Mouse (Mus musculus) CH12.LX (cell line): Measurements from ENCODE around the gene Itpr3. TPM values are rescaled to one million over a fixed set of nuclear protein-coding genes. Genes with fewer than 3 reads are reported as not detected.

ENCODE experiments used
- DNase-seq: peaks from one replicate; pipeline ENCODE4 v3.0.0-alpha.2; 2013; ENCODE audit errors: extremely low read depth
- H3K27ac ChIP-seq: 2 replicates; pipeline ENCODE4 v1.5.1; 2012; ENCODE audit warnings: low read depth, mild to moderate bottlenecking, control low read depth, moderate library complexity; ENCODE audit not compliant: insufficient read depth
- H3K27me3 ChIP-seq: replicated peaks from 2 replicates; pipeline ENCODE3; 2012; ENCODE audit warnings: inconsistent platforms
- H3K36me3 ChIP-seq, 2 experiments: replicated peaks in 1 of 2; 2 replicates each; pipeline versions ENCODE3 to v1.6.1; 2012; ENCODE audit warnings: inconsistent platforms in 1 of 2, low read length in 1 of 2, mild to moderate bottlenecking in 1 of 2, mixed read lengths in 1 of 2, moderate library complexity in 1 of 2; ENCODE audit not compliant: control insufficient read depth in 1 of 2, insufficient read depth in 1 of 2
- H3K4me1 ChIP-seq, 2 experiments: 2 replicates each; pipeline ENCODE4 v1.6.1; 2012; ENCODE audit warnings: inconsistent platforms in 1 of 2, moderate library complexity in 1 of 2; ENCODE audit not compliant: insufficient read depth in 2 of 2, control insufficient read depth in 1 of 2
- H3K4me2 ChIP-seq: 2 replicates; pipeline ENCODE4 v1.6.1; 2012; ENCODE audit warnings: low read depth, mild to moderate bottlenecking, control low read depth; ENCODE audit not compliant: poor library complexity, insufficient read depth, severe bottlenecking
- H3K4me3 ChIP-seq, 3 experiments: fragments of 150-350 bp in 1 of 3; sonication (generic) in 1 of 3; replicated peaks in 1 of 3; 2 replicates each; pipeline versions ENCODE3 to v1.5.1; 2011 to 2012; ENCODE audit warnings: low read depth in 2 of 3, low read length in 2 of 3, mild to moderate bottlenecking in 2 of 3, moderate library complexity in 2 of 3, control low read depth in 1 of 3, improper control_type of control experiment in 1 of 3, inconsistent platforms in 1 of 3, mixed read lengths in 1 of 3; ENCODE audit not compliant: poor library complexity in 1 of 3
- H3K79me2 ChIP-seq: replicated peaks from 2 replicates; pipeline ENCODE4 v1.6.1; 2012; ENCODE audit warnings: mild to moderate bottlenecking, moderate library complexity; ENCODE audit not compliant: control insufficient read depth, poor library complexity, insufficient read depth, severe bottlenecking; ENCODE audit errors: extremely low read depth
- H3K9ac ChIP-seq: 2 replicates; pipeline ENCODE4 v1.6.1; 2012; ENCODE audit warnings: low read depth, mild to moderate bottlenecking, control low read depth, moderate library complexity; ENCODE audit not compliant: insufficient read depth
- H3K9me3 ChIP-seq: replicated peaks from 2 replicates; pipeline ENCODE3; 2012; ENCODE audit warnings: low read length, inconsistent platforms, mixed read lengths
- BHLHE40 ChIP-seq: IDR thresholded peaks from 2 replicates; pipeline ENCODE4 v1.6.1; 2011; ENCODE audit warnings: mild to moderate bottlenecking, low read depth, low read length, improper control_type of control experiment
- CHD1 ChIP-seq: IDR thresholded peaks from 2 replicates; pipeline ENCODE4 v1.6.1; 2012; ENCODE audit warnings: low read depth, low read length, improper control_type of control experiment, inconsistent platforms
- CHD2 ChIP-seq: IDR thresholded peaks from 2 replicates; pipeline ENCODE4 v1.6.1; 2011; ENCODE audit warnings: low read length, improper control_type of control experiment
- CTCF ChIP-seq, 2 experiments: IDR thresholded peaks in 1 of 2; conservative IDR thresholded peaks in 1 of 2; 2 replicates each; pipeline ENCODE4 v1.5.1; 2011 to 2012; ENCODE audit warnings: low read depth in 2 of 2, low read length in 2 of 2, improper control_type of control experiment in 1 of 2, inconsistent platforms in 1 of 2, mild to moderate bottlenecking in 1 of 2, moderate library complexity in 1 of 2
- ELF1 ChIP-seq: IDR thresholded peaks from 2 replicates; pipeline ENCODE4 v1.6.1; 2014; ENCODE audit warnings: low read depth, mild to moderate bottlenecking, inconsistent platforms, low read length, improper control_type of control experiment
- EP300 ChIP-seq: IDR thresholded peaks from 2 replicates; pipeline ENCODE4 v1.6.1; 2011; ENCODE audit warnings: low read length, improper control_type of control experiment
- GABPA ChIP-seq: IDR thresholded peaks from 2 replicates; pipeline ENCODE4 v1.6.1; 2012; ENCODE audit warnings: low read depth, low read length, improper control_type of control experiment, inconsistent platforms; ENCODE audit not compliant: insufficient replicate concordance
- HCFC1 ChIP-seq: IDR thresholded peaks from 2 replicates; pipeline ENCODE4 v1.6.1; 2012; ENCODE audit warnings: low read depth, mild to moderate bottlenecking, inconsistent platforms, low read length, improper control_type of control experiment
- IRF4 ChIP-seq: IDR thresholded peaks from 2 replicates; pipeline ENCODE4 v1.6.1; 2014; ENCODE audit warnings: low read depth, mild to moderate bottlenecking, inconsistent platforms, low read length, improper control_type of control experiment
- JUN ChIP-seq: IDR thresholded peaks from 2 replicates; pipeline ENCODE4 v1.6.1; 2011; ENCODE audit warnings: low read depth, mild to moderate bottlenecking, low read length, improper control_type of control experiment, moderate library complexity; ENCODE audit not compliant: insufficient read depth
- JUND ChIP-seq: conservative IDR thresholded peaks from 2 replicates; pipeline ENCODE4 v1.6.1; 2011; ENCODE audit warnings: low read depth, low read length, improper control_type of control experiment
- KAT2A ChIP-seq: IDR thresholded peaks from 2 replicates; pipeline ENCODE4 v1.6.1; 2012; ENCODE audit warnings: low read length, improper control_type of control experiment, inconsistent platforms; ENCODE audit not compliant: insufficient replicate concordance
- MAFK ChIP-seq: IDR thresholded peaks from 2 replicates; pipeline ENCODE4 v1.6.1; 2011; ENCODE audit warnings: low read length, improper control_type of control experiment; ENCODE audit not compliant: insufficient replicate concordance
- MAX ChIP-seq: IDR thresholded peaks from 2 replicates; pipeline ENCODE4 v1.6.1; 2011; ENCODE audit warnings: low read length, improper control_type of control experiment
- MAZ ChIP-seq: IDR thresholded peaks from 2 replicates; pipeline ENCODE4 v1.6.1; 2012; ENCODE audit warnings: low read depth, mild to moderate bottlenecking, inconsistent platforms, low read length, improper control_type of control experiment, moderate library complexity
- MEF2A ChIP-seq: IDR thresholded peaks from 2 replicates; pipeline ENCODE4 v1.6.1; 2014; ENCODE audit warnings: low read depth, mild to moderate bottlenecking, inconsistent platforms, low read length, improper control_type of control experiment, borderline replicate concordance
- NELFE ChIP-seq: IDR thresholded peaks from 2 replicates; pipeline ENCODE4 v1.6.1; 2011; ENCODE audit warnings: low read depth, low read length, improper control_type of control experiment
- POLR2AphosphoS2 ChIP-seq: IDR thresholded peaks from 2 replicates; pipeline ENCODE4 v1.6.1; 2011; ENCODE audit warnings: low read depth, low read length, improper control_type of control experiment
- RCOR1 ChIP-seq: conservative IDR thresholded peaks from 2 replicates; pipeline ENCODE4 v1.6.1; 2012; ENCODE audit warnings: low read depth, mild to moderate bottlenecking, inconsistent platforms, low read length, improper control_type of control experiment
- SIN3A ChIP-seq: IDR thresholded peaks from 2 replicates; pipeline ENCODE4 v1.6.1; 2012; ENCODE audit warnings: low read length, improper control_type of control experiment, inconsistent platforms
- SMC3 ChIP-seq: IDR thresholded peaks from 2 replicates; pipeline ENCODE4 v1.6.1; 2011; ENCODE audit warnings: low read depth, low read length, improper control_type of control experiment
- TBP ChIP-seq: conservative IDR thresholded peaks from 2 replicates; pipeline ENCODE4 v1.6.1; 2011; ENCODE audit warnings: low read depth, low read length, improper control_type of control experiment
- TCF12 ChIP-seq: IDR thresholded peaks from 2 replicates; pipeline ENCODE4 v1.6.1; 2014; ENCODE audit warnings: low read depth, mild to moderate bottlenecking, inconsistent platforms, low read length, improper control_type of control experiment
- UBTF ChIP-seq: IDR thresholded peaks from 2 replicates; pipeline ENCODE4 v1.6.1; 2012; ENCODE audit warnings: low read depth, mild to moderate bottlenecking, inconsistent platforms, low read length, improper control_type of control experiment, moderate library complexity
- USF1 ChIP-seq: IDR thresholded peaks from 2 replicates; pipeline ENCODE4 v1.6.1; 2014; ENCODE audit warnings: low read depth, mild to moderate bottlenecking, inconsistent platforms, low read length, improper control_type of control experiment
- ZC3H11A ChIP-seq: IDR thresholded peaks from 2 replicates; pipeline ENCODE4 v1.6.1; 2012; ENCODE audit warnings: low read depth, mild to moderate bottlenecking, inconsistent platforms, low read length, improper control_type of control experiment
- ZMIZ1 ChIP-seq: IDR thresholded peaks from 2 replicates; pipeline ENCODE4 v1.6.1; 2012; ENCODE audit warnings: low read depth, mild to moderate bottlenecking, inconsistent platforms, low read length, improper control_type of control experiment
- ZNF384 ChIP-seq: IDR thresholded peaks from 2 replicates; pipeline ENCODE4 v1.6.1; 2012; ENCODE audit warnings: low read depth, low read length, improper control_type of control experiment, inconsistent platforms
- dilution Hi-C: fragments of 300-500 bp; cut with MboI; formaldehyde crosslinking; loops from 2 replicates; pipeline ENCODE4 v1.14.3; 2020; ENCODE audit warnings: low sequenced_read_pairs; ENCODE audit not compliant: extremely low pct_unique_long_range_greater_than_20kb, extremely low pct_ligation_motif_present
- in situ Hi-C: fragments of 300-500 bp; cut with MboI; formaldehyde crosslinking; loops from 3 replicates; pipeline ENCODE4 v1.14.3; 2019; ENCODE audit warnings: low sequenced_read_pairs, low pct_ligation_motif_present, low pct_unique_long_range_greater_than_20kb, mixed read lengths
- polyA plus RNA-seq: library from polyadenylated mRNA; unstranded; fragments of >175 nt; gene quantifications from 2 replicates; pipeline ENCODE4 v1.2.1, GENCODE M21; 2012; ENCODE audit warnings: low read depth; ENCODE audit not compliant: insufficient read length
- total RNA-seq, 2 experiments: library from RNA; depleted of rRNA; stranded (reverse); fragments of 300-350 nt in 1 of 2; fragments of >200 nt in 1 of 2; gene quantifications; 2 replicates each; pipeline ENCODE4 v1.2.3; 2012 to 2014

Gene Itpr3
- total and polyA plus RNA-seq, 3 experiments = 2.5 to 11.3 (median 9.5) TPM

- Histone ChIP-seq H3K79me2 (peaks cover 3% of the 10 kb centered on the region; the same call in 1 of the 2 replicates), H3K4me1 (peaks cover 0 to 32% of the 10 kb centered on the region in 2 experiments; a peak in 2 of 4 replicates), H3K27ac (no peak overlapping the region), H3K9ac (no peak overlapping the region), H3K4me3 (no peak overlapping the region), H3K4me2 (no peak overlapping the region), H3K9me3 (no peaks in the 10 kb centered on the region), H3K36me3 (peaks cover 83 to 100% of the 10 kb centered on the region in 2 experiments), H3K27me3 (no peaks in the 10 kb centered on the region)
- TF ChIP-seq IRF4 (no peak), USF1 (no peak), ZMIZ1 (no peak), TBP (no peak), ZC3H11A (no peak), CHD1 (no peak), NELFE (no peak), JUND (no peak), MAFK (no peak), BHLHE40 (no peak), EP300 (no peak), TCF12 (no peak), CTCF (conservative IDR thresholded peaks at IDR 0.05 in 1 of 2, IDR thresholded peaks at IDR 0.05 in 1 of 2; ENCODE audit: low read depth in 2 of 2, low read length in 2 of 2) (no peak), ZNF384 (no peak), UBTF (no peak), MAX (no peak), JUN (no peak), SIN3A (no peak), GABPA (no peak), POLR2AphosphoS2 (no peak)
- in situ Hi-C loops = no loop called here
- dilution Hi-C loops = no loop called here
- DNase-seq = no peak
Observed at GRCm38 (mm10) chr17:27155752-27156151, 98.6 kb downstream of the Itpr3 start.

GRCm38 (mm10) chr17:27158439-27158838 is 101.3 kb downstream of the Itpr3 start:
- Histone ChIP-seq H3K36me3 (peaks cover 67 to 97% of the 10 kb centered on the region in 2 experiments), H3K4me3 (no peak overlapping the region), H3K27me3 (no peaks in the 10 kb centered on the region), H3K79me2 (peaks cover 18% of the 10 kb centered on the region), H3K9me3 (no peaks in the 10 kb centered on the region), H3K4me2 (no peak overlapping the region), H3K9ac (no peak overlapping the region), H3K27ac (no peak overlapping the region), H3K4me1 (peaks cover 8 to 57% of the 10 kb centered on the region in 2 experiments)
- in situ Hi-C loops = no loop called here
- TF ChIP-seq KAT2A = no peak
- no peak for TF ChIP-seq ELF1
- TF ChIP-seq NELFE = no peak
- TF ChIP-seq SMC3 = no peak
- TF ChIP-seq POLR2AphosphoS2 = no peak
- TF ChIP-seq RCOR1 = no peak
- no peak for TF ChIP-seq MAZ
- TF ChIP-seq CHD1 = no peak
- no peak for TF ChIP-seq UBTF
- TF ChIP-seq MAFK = no peak
- no peak for TF ChIP-seq HCFC1
- no peak for TF ChIP-seq SIN3A
- no peak for TF ChIP-seq TBP
- no peak for TF ChIP-seq CHD2
- TF ChIP-seq GABPA = no peak
- TF ChIP-seq MAX = no peak
- no peak for TF ChIP-seq TCF12
- no peak for TF ChIP-seq MEF2A
- no peak for TF ChIP-seq ZMIZ1
- dilution Hi-C loops = no loop called here
- DNase-seq = no peak
